Mouse (Mus musculus): Measurements from ENCODE around the gene Higd1b.

DNA sequence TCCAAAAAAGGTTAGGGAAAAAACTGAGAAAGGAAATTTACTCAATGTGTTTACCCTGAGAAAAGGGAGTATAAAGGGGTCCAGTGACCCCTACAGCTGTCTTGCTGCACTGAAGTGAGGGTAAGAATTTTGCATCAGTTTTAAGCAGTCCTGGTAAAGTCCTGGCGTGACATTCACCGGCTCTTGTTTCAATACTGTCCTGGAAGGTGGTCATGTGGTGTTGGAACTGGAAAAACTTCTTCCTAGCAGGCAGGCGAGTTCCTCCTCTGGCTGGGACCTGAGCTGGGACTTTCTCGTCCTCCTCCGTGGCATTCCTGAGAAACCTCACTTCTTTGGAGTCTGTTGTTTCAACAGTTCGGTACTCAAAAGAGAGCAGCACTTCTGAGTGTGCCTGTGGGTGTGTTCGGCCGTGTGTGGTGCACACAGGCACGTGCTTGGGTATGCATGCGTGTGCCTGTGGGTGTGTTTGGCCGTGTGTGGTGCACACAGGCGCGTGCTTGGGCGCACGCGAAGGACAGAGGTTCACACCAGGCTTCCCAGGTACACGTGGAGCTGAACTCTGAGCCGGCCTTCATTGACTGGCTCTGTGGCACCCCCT lies 2.9 kb upstream of the Higd1b start:
- TF ChIP-seq CTCF (IDR thresholded peaks at IDR 0.05; ENCODE audit: low read depth, low read length) (no peak), POLR2A (IDR thresholded peaks at IDR 0.05; ENCODE audit: extremely low read depth, insufficient read depth, low read length) (no peak)

Data from liver, adult 2 months (tissue).